Mouse (Mus musculus) limb, embryonic 11.5 days (tissue): ENCODE measurements at regions not wholly inside any gene's neighbourhood (a gene's known extent, or its start where the extent isn't known, plus 50 kb on each side); places are given as distances from the start of the nearest gene placed in this dataset.
A peak's percentile ranks its signal among the peaks of the same experiment; 100 is the strongest.

Experiments used
- ATAC-seq: fragments of 200-750 bp; cut with Nextera tagmentation; 2 replicates; pipeline ENCODE4 v1.8.0; 2017; ENCODE audit warnings: low read depth; ENCODE audit not compliant: insufficient number of reproducible peaks, low FRiP score, low TSS enrichment
- DNase-seq: peaks from one replicate; pipeline ENCODE4 v3.0.0-alpha.2; 2015; ENCODE audit warnings: low spot score
- H3K27ac ChIP-seq: fragments of 300-500 bp; sonication (generic); replicated peaks from 2 replicates; pipeline ENCODE4 v1.5.1; 2014; ENCODE audit warnings: low read depth, mild to moderate bottlenecking, low read length
- H3K27me3 ChIP-seq: fragments of 300-500 bp; sonication (generic); 2 replicates; pipeline ENCODE4 v1.6.1; 2014; ENCODE audit warnings: mild to moderate bottlenecking, low read length, mixed read lengths; ENCODE audit not compliant: control insufficient read depth, insufficient read depth
- H3K36me3 ChIP-seq: fragments of 300-500 bp; sonication (generic); 2 replicates; pipeline ENCODE4 v1.6.1; 2014; ENCODE audit warnings: mild to moderate bottlenecking, low read length, moderate library complexity, mixed read lengths; ENCODE audit not compliant: control insufficient read depth, insufficient read depth
- H3K4me1 ChIP-seq: fragments of 300-500 bp; sonication (generic); 2 replicates; pipeline ENCODE4 v1.6.1; 2014; ENCODE audit warnings: low read length, mixed read lengths; ENCODE audit not compliant: control insufficient read depth, insufficient read depth
- H3K4me2 ChIP-seq: fragments of 300-500 bp; sonication (generic); 2 replicates; pipeline ENCODE4 v1.6.1; 2014; ENCODE audit warnings: low read depth, mild to moderate bottlenecking, moderate library complexity; ENCODE audit not compliant: severe bottlenecking
- H3K4me3 ChIP-seq: fragments of 300-500 bp; sonication (generic); 2 replicates; pipeline ENCODE4 v1.5.1; 2014; ENCODE audit warnings: low read depth, low read length
- H3K9ac ChIP-seq: fragments of 300-500 bp; sonication (generic); 2 replicates; pipeline ENCODE4 v1.6.1; 2014; ENCODE audit warnings: mild to moderate bottlenecking, low read length
- H3K9me3 ChIP-seq: fragments of 300-500 bp; sonication (generic); 2 replicates; pipeline ENCODE4 v1.6.1; 2016; ENCODE audit warnings: low read length; ENCODE audit not compliant: control insufficient read depth
- WGBS: fragments of 180-500 bp; shearing (Covaris S2); extraction: QIAGEN DNeasy Blood & Tissue Kit; methylation state at CpG from one replicate; pipeline ENCODE4 v1.1.7; 2014; 5-methylcytosine and 5-hydroxymethylcytosine counted together

- WGBS, result 86% methylated on average over 3 of the region's 3 CpGs
- no peaks in the 10 kb centered on the region for H3K27me3 ChIP-seq
- DNase-seq (no peak), ATAC-seq (no peak)
- H3K9me3 ChIP-seq, result no peaks in the 10 kb centered on the region
- no peak overlapping the region for H3K9ac ChIP-seq
- H3K4me3 ChIP-seq, result no peak overlapping the region
- no peaks in the 10 kb centered on the region for H3K36me3 ChIP-seq
- no peaks in the 10 kb centered on the region for H3K4me1 ChIP-seq
- H3K4me2 ChIP-seq, result no peak overlapping the region
- no peak overlapping the region for H3K27ac ChIP-seq
Observed at GRCm38 (mm10) chr17:64511139-64511779, 89.3 kb upstream of the Man2a1 start.

GRCm38 (mm10) chr17:64522213-64522612, 78.3 kb upstream of the Man2a1 start:
- no peak overlapping the region for H3K27ac ChIP-seq
- no peaks in the 10 kb centered on the region for H3K9me3 ChIP-seq
- H3K4me2 ChIP-seq, result no peak overlapping the region
- H3K9ac ChIP-seq, result no peak overlapping the region
- DNase-seq (no peak), ATAC-seq (no peak)
- WGBS, result 69% methylated on average over 8 of the region's 8 CpGs
- no peaks in the 10 kb centered on the region for H3K4me1 ChIP-seq
- H3K27me3 ChIP-seq, result no peaks in the 10 kb centered on the region
- H3K4me3 ChIP-seq, result no peak overlapping the region
- no peaks in the 10 kb centered on the region for H3K36me3 ChIP-seq

- Histone ChIP-seq H3K36me3 (no peaks in the 10 kb centered on the region), H3K9me3 (no peaks in the 10 kb centered on the region), H3K27me3 (no peaks in the 10 kb centered on the region), H3K4me2 (no peak overlapping the region), H3K9ac (no peak overlapping the region), H3K4me3 (no peak overlapping the region), H3K4me1 (no peaks in the 10 kb centered on the region), H3K27ac (no peak overlapping the region)
- no peak for DNase-seq
- ATAC-seq, result no peak
- WGBS, result 94% methylated on average over 8 of the region's 8 CpGs
Observed at GRCm38 (mm10) chr17:64523899-64524298, 76.6 kb upstream of the Man2a1 start.

- Histone ChIP-seq H3K36me3 (no peaks in the 10 kb centered on the region), H3K27me3 (no peaks in the 10 kb centered on the region), H3K9me3 (no peaks in the 10 kb centered on the region), H3K9ac (no peak overlapping the region), H3K27ac (no peak overlapping the region), H3K4me3 (no peak overlapping the region), H3K4me1 (no peaks in the 10 kb centered on the region), H3K4me2 (no peak overlapping the region)
- DNase-seq (no peak), ATAC-seq (no peak)
- WGBS, result 87% methylated on average over 7 of the region's 7 CpGs
Observed at GRCm38 (mm10) chr17:64527817-64528216, 72.7 kb upstream of the Man2a1 start.

GRCm38 (mm10) chr17:64528476-64528875, 72.1 kb upstream of the Man2a1 start:
- Histone ChIP-seq H3K9me3 (no peaks in the 10 kb centered on the region), H3K27ac (no peak overlapping the region), H3K36me3 (no peaks in the 10 kb centered on the region), H3K4me1 (no peaks in the 10 kb centered on the region), H3K27me3 (no peaks in the 10 kb centered on the region), H3K9ac (no peak overlapping the region), H3K4me3 (no peak overlapping the region), H3K4me2 (no peak overlapping the region)
- DNase-seq, result no peak
- no peak for ATAC-seq
- 79% methylated on average over 7 of the region's 7 CpGs for WGBS

- H3K4me1 ChIP-seq, result no peaks in the 10 kb centered on the region
- H3K27ac ChIP-seq, result no peak overlapping the region
- 82% methylated on average over 14 of the region's 14 CpGs for WGBS
- ATAC-seq (no peak), DNase-seq (peak; percentile 34)
- no peaks in the 10 kb centered on the region for H3K9me3 ChIP-seq
- H3K4me3 ChIP-seq, result no peak overlapping the region
- no peak overlapping the region for H3K9ac ChIP-seq
- no peaks in the 10 kb centered on the region for H3K27me3 ChIP-seq
- H3K36me3 ChIP-seq, result no peaks in the 10 kb centered on the region
- no peak overlapping the region for H3K4me2 ChIP-seq
Observed at GRCm38 (mm10) chr17:64529296-64529994, 71.1 kb upstream of the Man2a1 start.

- no peaks in the 10 kb centered on the region for H3K36me3 ChIP-seq
- no peaks in the 10 kb centered on the region for H3K27me3 ChIP-seq
- 86% methylated on average over 7 of the region's 7 CpGs for WGBS
- DNase-seq, result no peak
- no peak overlapping the region for H3K4me3 ChIP-seq
- no peaks in the 10 kb centered on the region for H3K9me3 ChIP-seq
- H3K4me2 ChIP-seq, result no peak overlapping the region
- ATAC-seq, result no peak
- H3K27ac ChIP-seq, result no peak overlapping the region
- no peaks in the 10 kb centered on the region for H3K4me1 ChIP-seq
- no peak overlapping the region for H3K9ac ChIP-seq
Observed at GRCm38 (mm10) chr17:64531150-64531549, 69.4 kb upstream of the Man2a1 start.

GRCm38 (mm10) chr17:64534323-64534722, 66.2 kb upstream of the Man2a1 start:
- H3K9me3 ChIP-seq, result no peaks in the 10 kb centered on the region
- no peak overlapping the region for H3K9ac ChIP-seq
- H3K36me3 ChIP-seq, result no peaks in the 10 kb centered on the region
- no peak overlapping the region for H3K4me3 ChIP-seq
- no peak overlapping the region for H3K27ac ChIP-seq
- WGBS, result 86% methylated on average over 4 of the region's 4 CpGs
- DNase-seq (no peak), ATAC-seq (no peak)
- H3K27me3 ChIP-seq, result no peaks in the 10 kb centered on the region
- no peak overlapping the region for H3K4me2 ChIP-seq
- H3K4me1 ChIP-seq, result peaks cover 4% of the 10 kb centered on the region; the same call in 1 of the 2 replicates
